Mouse (Mus musculus) heart, postnatal 0 days (tissue): ENCODE measurements at regions not wholly inside any gene's neighbourhood (a gene's known extent, or its start where the extent isn't known, plus 50 kb on each side); places are given as distances from the start of the nearest gene placed in this dataset.

Source experiments
- CTCF ChIP-seq: IDR thresholded peaks from 2 replicates; pipeline ENCODE4 v1.5.1; 2016; ENCODE audit warnings: antibody characterized with exemption, control low read depth, low read depth
- EP300 ChIP-seq: IDR thresholded peaks from 2 replicates; pipeline ENCODE4 v1.6.1; 2016; ENCODE audit warnings: antibody characterized with exemption, low read depth

GRCm38 (mm10) chr13:75523293-75524278 is 183.0 kb upstream of the Ell2 start:
- TF ChIP-seq CTCF (no peak), EP300 (no peak)
